Mouse (Mus musculus) telencephalon, adult 2 months (tissue): ENCODE measurements at regions not wholly inside any gene's neighbourhood (a gene's known extent, or its start where the extent isn't known, plus 50 kb on each side); places are given as distances from the start of the nearest gene placed in this dataset.
A peak's percentile ranks its signal among the peaks of the same experiment; 100 is the strongest.
"Not testable (repeated sequence)": the region's sequence is repeated elsewhere in the genome, so short reads cannot be mapped to it uniquely, and the experiment has no call there.

Experiments used
- DNase-seq: peaks from one replicate; pipeline ENCODE4 v3.0.0-alpha.2; 2011; ENCODE audit warnings: low read depth, low spot score

GRCm38 (mm10) chr4:4708261-4708660, 84.9 kb downstream of the Impad1 start:
- DNase-seq = peak; percentile 28

- DNase-seq = no peak
Measured at GRCm38 (mm10) chr4:4699102-4699501, 94.1 kb downstream of the Impad1 start.

GRCm38 (mm10) chr4:4695413-4695812, 97.7 kb downstream of the Impad1 start:
- no peak for DNase-seq

- no peak for DNase-seq
Measured at GRCm38 (mm10) chr4:4686920-4687319, 106.2 kb downstream of the Impad1 start.

GRCm38 (mm10) chr4:4674607-4675006, 118.5 kb downstream of the Impad1 start:
- no peak for DNase-seq

- DNase-seq = no peak
Measured at GRCm38 (mm10) chr4:4650251-4650650, 142.9 kb downstream of the Impad1 start.

GRCm38 (mm10) chr4:4645264-4645663, 147.9 kb downstream of the Impad1 start:
- DNase-seq = peak; percentile 5

- DNase-seq = no peak
Measured at GRCm38 (mm10) chr4:4636258-4636657, 156.9 kb downstream of the Impad1 start.

GRCm38 (mm10) chr4:4635856-4636255, 157.3 kb downstream of the Impad1 start:
- DNase-seq = no peak

- DNase-seq = no peak
Measured at GRCm38 (mm10) chr4:4635338-4635737, 157.8 kb downstream of the Impad1 start.

- no peak for DNase-seq
Measured at GRCm38 (mm10) chr4:4634646-4635045, 158.5 kb downstream of the Impad1 start.

- no peak for DNase-seq
Measured at GRCm38 (mm10) chr4:4630750-4631149, 162.4 kb downstream of the Impad1 start.

GRCm38 (mm10) chr4:4629251-4629650, 163.9 kb downstream of the Impad1 start:
- DNase-seq = no peak

- no peak for DNase-seq
Measured at GRCm38 (mm10) chr4:4623840-4624239, 169.3 kb downstream of the Impad1 start.

- DNase-seq = not testable (repeated sequence)
Measured at GRCm38 (mm10) chr4:4620135-4620534, 173.0 kb downstream of the Impad1 start.

- no peak for DNase-seq
Measured at GRCm38 (mm10) chr4:4614577-4614976, 178.6 kb downstream of the Impad1 start.
